Mouse (Mus musculus) bone marrow macrophage, adult 2 months (primary cell): Measurements from ENCODE around the gene Plin3.
A peak's percentile ranks its signal among the peaks of the same experiment; 100 is the strongest.

ENCODE experiments used
- CTCF ChIP-seq: IDR thresholded peaks from 2 replicates; pipeline ENCODE4 v1.5.1; 2012; ENCODE audit warnings: low read depth, mild to moderate bottlenecking, low read length, moderate library complexity
- POLR2A ChIP-seq: IDR thresholded peaks from 2 replicates; pipeline ENCODE4 v1.6.1; 2012; ENCODE audit warnings: mild to moderate bottlenecking, low read depth, low read length, borderline replicate concordance

DNA sequence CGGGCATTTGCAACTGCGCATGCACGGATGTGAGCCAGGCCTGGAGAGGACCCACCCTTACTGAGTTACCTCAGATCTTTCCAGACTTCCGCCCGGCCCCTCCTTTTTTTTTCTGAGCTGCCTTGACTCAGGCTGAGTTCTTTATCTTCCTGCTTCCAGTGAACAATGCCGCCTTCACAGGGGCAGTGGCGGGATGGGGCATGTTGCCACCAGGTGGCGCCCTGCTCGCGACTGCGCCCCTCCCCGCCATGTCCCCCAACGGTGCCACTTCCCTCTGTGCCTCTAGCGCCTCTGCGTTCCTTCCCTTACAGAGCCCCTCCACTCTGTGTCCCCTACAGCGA is 1.5 kb downstream of the Plin3 start:
- peak; percentile 80 for TF ChIP-seq CTCF
- no peak for TF ChIP-seq POLR2A
